Mouse (Mus musculus): Measurements from ENCODE around the gene Dmrtc2. TPM values are rescaled to one million over a fixed set of nuclear protein-coding genes. Genes with fewer than 3 reads are reported as not detected.

Dmrtc2 gene
- polyA plus RNA-seq, 1 experiment from 2014 or later: 0.30 TPM

- no peak overlapping the region for H3K4me2 ChIP-seq (ENCODE audit: low read length)
- H3K9me3 ChIP-seq (ENCODE audit: control insufficient read depth, low read length): no peaks in the 10 kb centered on the region
- H3K4me1 ChIP-seq (ENCODE audit: control insufficient read depth, insufficient read depth, low read depth, low read length): no peaks in the 10 kb centered on the region
- H3K36me3 ChIP-seq (ENCODE audit: control insufficient read depth, insufficient read depth, low read length): no peaks in the 10 kb centered on the region
- no peak overlapping the region for H3K9ac ChIP-seq (ENCODE audit: low read depth, low read length)
- H3K27ac ChIP-seq (ENCODE audit: low read depth, low read length): no peak overlapping the region
- no peak overlapping the region for H3K4me3 ChIP-seq (ENCODE audit: low read length)
- WGBS: 74% methylated on average over 5 of the region's 5 CpGs
- ATAC-seq: no peak
- H3K27me3 ChIP-seq (replicated peaks; ENCODE audit: control insufficient read depth, insufficient read depth, low read length): no peaks in the 10 kb centered on the region
Measured at GRCm38 (mm10) chr7:24859234-24859633, 10.6 kb upstream of the Dmrtc2 start.

GRCm38 (mm10) chr7:24861913-24862312 lies 7.9 kb upstream of the Dmrtc2 start, which contains the start of gene Gm9844:
Gene Gm9844 (plus strand): TSS chr7:24862213.
- ATAC-seq: no peak
- 89% methylated on average over 7 of the region's 7 CpGs for WGBS
- Histone ChIP-seq H3K36me3 (ENCODE audit: control insufficient read depth, insufficient read depth, low read length) (no peaks in the 10 kb centered on the region), H3K4me2 (ENCODE audit: low read length) (no peak within 1 kb of the TSS), H3K4me3 (ENCODE audit: low read length) (no peak within 1 kb of the TSS), H3K9me3 (ENCODE audit: control insufficient read depth, low read length) (no peaks in the 10 kb centered on the region), H3K4me1 (ENCODE audit: control insufficient read depth, insufficient read depth, low read depth, low read length) (no peaks in the 10 kb centered on the region), H3K27me3 (replicated peaks; ENCODE audit: control insufficient read depth, insufficient read depth, low read length) (no peaks in the 10 kb centered on the region; the same call in 1 of the 2 replicates), H3K9ac (ENCODE audit: low read depth, low read length) (no peak within 1 kb of the TSS), H3K27ac (ENCODE audit: low read depth, low read length) (no peak within 1 kb of the TSS)

- no peaks in the 10 kb centered on the region for H3K4me1 ChIP-seq (ENCODE audit: control insufficient read depth, insufficient read depth, low read depth, low read length)
- H3K4me2 ChIP-seq (ENCODE audit: low read length): no peak overlapping the region
- no peaks in the 10 kb centered on the region for H3K9me3 ChIP-seq (ENCODE audit: control insufficient read depth, low read length)
- H3K36me3 ChIP-seq (ENCODE audit: control insufficient read depth, insufficient read depth, low read length): no peaks in the 10 kb centered on the region
- H3K27me3 ChIP-seq (replicated peaks; ENCODE audit: control insufficient read depth, insufficient read depth, low read length): no peaks in the 10 kb centered on the region; the same call in 1 of the 2 replicates
- 90% methylated on average over 4 of the region's 4 CpGs for WGBS
- no peak overlapping the region for H3K27ac ChIP-seq (ENCODE audit: low read depth, low read length)
- H3K4me3 ChIP-seq (ENCODE audit: low read length): no peak overlapping the region
- no peak overlapping the region for H3K9ac ChIP-seq (ENCODE audit: low read depth, low read length)
- ATAC-seq: no peak
Measured at GRCm38 (mm10) chr7:24862853-24863252, 7.0 kb upstream of the Dmrtc2 start.

GRCm38 (mm10) chr7:24864156-24864555 lies 5.7 kb upstream of the Dmrtc2 start:
- H3K27ac ChIP-seq (ENCODE audit: low read depth, low read length): no peak overlapping the region
- 27% methylated on average over 6 of the region's 6 CpGs for WGBS
- ATAC-seq: no peak

GRCm38 (mm10) chr7:24869080-24869479 lies 777 bp upstream of the Dmrtc2 start:
- H3K4me3 ChIP-seq (ENCODE audit: low read length): no peak overlapping the region
- H3K27ac ChIP-seq (ENCODE audit: low read depth, low read length): no peak overlapping the region
- no peaks in the 10 kb centered on the region for H3K36me3 ChIP-seq (ENCODE audit: control insufficient read depth, insufficient read depth, low read length)
- WGBS: 47% methylated on average over 17 of the region's 17 CpGs
- no peak overlapping the region for H3K9ac ChIP-seq (ENCODE audit: low read depth, low read length)
- H3K9me3 ChIP-seq (ENCODE audit: control insufficient read depth, low read length): 0 out of 2 replicates have a peak, but pooled peaks cover 3% of the 10 kb centered on the region
- H3K27me3 ChIP-seq (replicated peaks; ENCODE audit: control insufficient read depth, insufficient read depth, low read length): no peaks in the 10 kb centered on the region; the same call in 1 of the 2 replicates
- ATAC-seq: no peak
- H3K4me2 ChIP-seq (ENCODE audit: low read length): no peak overlapping the region
- H3K4me1 ChIP-seq (ENCODE audit: control insufficient read depth, insufficient read depth, low read depth, low read length): no peaks in the 10 kb centered on the region

More at GRCm38 (mm10) chr7:24864156-24864555, 5.7 kb upstream of the Dmrtc2 start:
- Histone ChIP-seq H3K4me3 (ENCODE audit: low read length) (no peak overlapping the region), H3K4me1 (ENCODE audit: control insufficient read depth, insufficient read depth, low read depth, low read length) (no peaks in the 10 kb centered on the region), H3K9me3 (ENCODE audit: control insufficient read depth, low read length) (no peaks in the 10 kb centered on the region), H3K9ac (ENCODE audit: low read depth, low read length) (0 out of 2 replicates have a peak overlapping the region, but pooled peaks have one; percentile 11), H3K27me3 (replicated peaks; ENCODE audit: control insufficient read depth, insufficient read depth, low read length) (no peaks in the 10 kb centered on the region; the same call in 1 of the 2 replicates), H3K36me3 (ENCODE audit: control insufficient read depth, insufficient read depth, low read length) (no peaks in the 10 kb centered on the region), H3K4me2 (ENCODE audit: low read length) (no peak overlapping the region)

- Histone ChIP-seq H3K4me3 (ENCODE audit: low read length) (no peak overlapping the region), H3K27ac (ENCODE audit: low read depth, low read length) (no peak overlapping the region), H3K9me3 (ENCODE audit: control insufficient read depth, low read length) (no peaks in the 10 kb centered on the region), H3K4me2 (ENCODE audit: low read length) (no peak overlapping the region), H3K27me3 (replicated peaks; ENCODE audit: control insufficient read depth, insufficient read depth, low read length) (no peaks in the 10 kb centered on the region), H3K36me3 (ENCODE audit: control insufficient read depth, insufficient read depth, low read length) (no peaks in the 10 kb centered on the region), H3K4me1 (ENCODE audit: control insufficient read depth, insufficient read depth, low read depth, low read length) (no peaks in the 10 kb centered on the region), H3K9ac (ENCODE audit: low read depth, low read length) (no peak overlapping the region)
- ATAC-seq: no peak
- WGBS: 85% methylated on average over 3 of the region's 3 CpGs
Measured at GRCm38 (mm10) chr7:24877588-24877987, 7.7 kb downstream of the Dmrtc2 start.

GRCm38 (mm10) chr7:24879620-24880019 lies 9.8 kb downstream of the Dmrtc2 start:
- WGBS: 5% methylated on average over 2 of the region's 2 CpGs
- H3K4me2 ChIP-seq (ENCODE audit: low read length): no peak overlapping the region
- H3K36me3 ChIP-seq (ENCODE audit: control insufficient read depth, insufficient read depth, low read length): no peaks in the 10 kb centered on the region
- no peaks in the 10 kb centered on the region for H3K27me3 ChIP-seq (replicated peaks; ENCODE audit: control insufficient read depth, insufficient read depth, low read length)
- no peak overlapping the region for H3K27ac ChIP-seq (ENCODE audit: low read depth, low read length)
- H3K9ac ChIP-seq (ENCODE audit: low read depth, low read length): no peak overlapping the region
- no peak for ATAC-seq
- H3K4me3 ChIP-seq (ENCODE audit: low read length): no peak overlapping the region
- no peaks in the 10 kb centered on the region for H3K9me3 ChIP-seq (ENCODE audit: control insufficient read depth, low read length)
- no peaks in the 10 kb centered on the region for H3K4me1 ChIP-seq (ENCODE audit: control insufficient read depth, insufficient read depth, low read depth, low read length)

GRCm38 (mm10) chr7:24882416-24883199 lies 12.8 kb downstream of the Dmrtc2 start:
- Histone ChIP-seq H3K4me3 (ENCODE audit: low read length) (no peak overlapping the region), H3K4me2 (ENCODE audit: low read length) (no peak overlapping the region), H3K27ac (ENCODE audit: low read depth, low read length) (no peak overlapping the region), H3K4me1 (ENCODE audit: control insufficient read depth, insufficient read depth, low read depth, low read length) (peaks cover 21% of the 10 kb centered on the region), H3K9ac (ENCODE audit: low read depth, low read length) (no peak overlapping the region), H3K27me3 (replicated peaks; ENCODE audit: control insufficient read depth, insufficient read depth, low read length) (no peaks in the 10 kb centered on the region), H3K36me3 (ENCODE audit: control insufficient read depth, insufficient read depth, low read length) (peaks cover 10% of the 10 kb centered on the region), H3K9me3 (ENCODE audit: control insufficient read depth, low read length) (no peaks in the 10 kb centered on the region)
- 93% methylated on average over 9 of the region's 9 CpGs for WGBS
- ATAC-seq: no peak

GRCm38 (mm10) chr7:24883896-24884692 lies 14.2 kb downstream of the Dmrtc2 start, which contains the start of gene Rps19:
Gene Rps19 (plus strand): TSS chr7:24884371.
- H3K4me3 ChIP-seq (ENCODE audit: low read length): peak within 1 kb of the TSS; percentile 97
- under 1% methylated on average over 56 of the region's 57 CpGs for WGBS
- peak within 1 kb of the TSS; percentile 83 for H3K4me2 ChIP-seq (ENCODE audit: low read length)

More at GRCm38 (mm10) chr7:24883896-24884692, 14.2 kb downstream of the Dmrtc2 start, which contains the start of gene Rps19:
- Histone ChIP-seq H3K27me3 (replicated peaks; ENCODE audit: control insufficient read depth, insufficient read depth, low read length) (no peaks in the 10 kb centered on the region), H3K9me3 (ENCODE audit: control insufficient read depth, low read length) (no peaks in the 10 kb centered on the region), H3K27ac (ENCODE audit: low read depth, low read length) (peak within 1 kb of the TSS; percentile 88), H3K36me3 (ENCODE audit: control insufficient read depth, insufficient read depth, low read length) (peaks cover 22% of the 10 kb centered on the region), H3K4me1 (ENCODE audit: control insufficient read depth, insufficient read depth, low read depth, low read length) (peaks cover 21% of the 10 kb centered on the region), H3K9ac (ENCODE audit: low read depth, low read length) (peak within 1 kb of the TSS; percentile 100)
- ATAC-seq: peak; percentile 95
